Mouse (Mus musculus) limb, embryonic 13.5 days (tissue): Measurements from ENCODE around the gene Pon1. TPM values are rescaled to one million over a fixed set of nuclear protein-coding genes. Genes with fewer than 3 reads are reported as not detected.

Experiments
- ATAC-seq: fragments of 200-750 bp; cut with Nextera tagmentation; 2 replicates; pipeline ENCODE4 v1.8.0; 2017; ENCODE audit warnings: low read depth, moderate number of reproducible peaks, moderate TSS enrichment; ENCODE audit not compliant: low FRiP score
- H3K27ac ChIP-seq: fragments of 300-500 bp; sonication (generic); 2 replicates; pipeline ENCODE4 v1.5.1; 2015; ENCODE audit warnings: inconsistent platforms, mild to moderate bottlenecking, moderate library complexity
- H3K27me3 ChIP-seq: fragments of 300-500 bp; sonication (generic); 2 replicates; pipeline ENCODE4 v1.6.1; 2015; ENCODE audit warnings: mild to moderate bottlenecking, inconsistent platforms
- H3K36me3 ChIP-seq: fragments of 300-500 bp; sonication (generic); 2 replicates; pipeline ENCODE4 v1.6.1; 2015; ENCODE audit warnings: inconsistent platforms, mild to moderate bottlenecking, moderate library complexity
- H3K4me1 ChIP-seq: fragments of 300-500 bp; sonication (generic); 2 replicates; pipeline ENCODE4 v1.6.1; 2015; ENCODE audit warnings: inconsistent platforms
- H3K4me2 ChIP-seq: fragments of 300-500 bp; sonication (generic); replicated peaks from 2 replicates; pipeline ENCODE4 v1.6.1; 2015; ENCODE audit warnings: inconsistent platforms, mild to moderate bottlenecking, moderate library complexity
- H3K4me3 ChIP-seq: fragments of 300-500 bp; sonication (generic); 2 replicates; pipeline ENCODE4 v1.5.1; 2015; ENCODE audit warnings: moderate library complexity, mild to moderate bottlenecking, inconsistent platforms
- H3K9ac ChIP-seq: fragments of 300-500 bp; sonication (generic); 2 replicates; pipeline ENCODE4 v1.6.1; 2015; ENCODE audit warnings: mild to moderate bottlenecking, inconsistent platforms
- H3K9me3 ChIP-seq: fragments of 300-500 bp; sonication (generic); 2 replicates; pipeline ENCODE4 v1.6.1; 2016; ENCODE audit warnings: inconsistent platforms
- WGBS: fragments of 180-500 bp; shearing (Covaris S2); methylation state at CpG from one replicate; pipeline ENCODE4 v1.1.7; 2015; 5-methylcytosine and 5-hydroxymethylcytosine counted together
- polyA plus RNA-seq: library from polyadenylated mRNA; unstranded; fragments of >200 nt; fragmentation: Nextera tagmentation; extraction: Ambion mirVana; gene quantifications from 2 replicates; pipeline ENCODE4 v1.2.1, GENCODE M21; 2015

Pon1 gene
- polyA plus RNA-seq, 1 experiment from 2014 or later: not detected

GRCm38 (mm10) chr6:5174179-5174812, 19.4 kb downstream of the Pon1 start:
- WGBS: 51% methylated on average over 10 of the region's 10 CpGs
- H3K27me3 ChIP-seq: no peaks in the 10 kb centered on the region
- H3K4me2 ChIP-seq: no peak overlapping the region
- H3K9ac ChIP-seq: no peak overlapping the region
- H3K4me1 ChIP-seq: peaks cover 20% of the 10 kb centered on the region
- no peak overlapping the region for H3K4me3 ChIP-seq
- no peaks in the 10 kb centered on the region for H3K36me3 ChIP-seq
- H3K27ac ChIP-seq: no peak overlapping the region
- no peaks in the 10 kb centered on the region for H3K9me3 ChIP-seq
- ATAC-seq: no peak

- H3K9ac ChIP-seq: no peak overlapping the region
- 79% methylated on average over 9 of the region's 9 CpGs for WGBS
- H3K27ac ChIP-seq: no peak overlapping the region
- no peak overlapping the region for H3K4me2 ChIP-seq
- no peaks in the 10 kb centered on the region for H3K9me3 ChIP-seq
- no peaks in the 10 kb centered on the region for H3K36me3 ChIP-seq
- no peak for ATAC-seq
- H3K27me3 ChIP-seq: no peaks in the 10 kb centered on the region
- no peak overlapping the region for H3K4me3 ChIP-seq
- 0 out of 2 replicates have a peak, but pooled peaks cover 5% of the 10 kb centered on the region for H3K4me1 ChIP-seq
Measured at GRCm38 (mm10) chr6:5172571-5172970, 21.2 kb downstream of the Pon1 start.

GRCm38 (mm10) chr6:5171418-5171817, 22.3 kb downstream of the Pon1 start:
- H3K9ac ChIP-seq: no peak overlapping the region
- no peak overlapping the region for H3K4me3 ChIP-seq
- H3K9me3 ChIP-seq: no peaks in the 10 kb centered on the region
- H3K4me2 ChIP-seq: no peak overlapping the region
- no peak overlapping the region for H3K27ac ChIP-seq
- H3K4me1 ChIP-seq: 0 out of 2 replicates have a peak, but pooled peaks cover 5% of the 10 kb centered on the region
- H3K36me3 ChIP-seq: no peaks in the 10 kb centered on the region
- ATAC-seq: no peak
- 82% methylated on average over 4 of the region's 4 CpGs for WGBS
- no peaks in the 10 kb centered on the region for H3K27me3 ChIP-seq

GRCm38 (mm10) chr6:5168158-5168557, 25.6 kb downstream of the Pon1 start:
- H3K9ac ChIP-seq: no peak overlapping the region
- H3K27ac ChIP-seq: no peak overlapping the region
- ATAC-seq: no peak
- H3K36me3 ChIP-seq: no peaks in the 10 kb centered on the region
- WGBS: 86% methylated on average over 9 of the region's 9 CpGs
- H3K4me2 ChIP-seq: no peak overlapping the region
- H3K27me3 ChIP-seq: no peaks in the 10 kb centered on the region
- no peak overlapping the region for H3K4me3 ChIP-seq
- H3K4me1 ChIP-seq: peaks cover 11% of the 10 kb centered on the region; the same call in 1 of the 2 replicates
- H3K9me3 ChIP-seq: no peaks in the 10 kb centered on the region

- H3K27me3 ChIP-seq: no peaks in the 10 kb centered on the region
- H3K9me3 ChIP-seq: no peaks in the 10 kb centered on the region
- no peak for ATAC-seq
- no peak overlapping the region for H3K4me2 ChIP-seq
- H3K36me3 ChIP-seq: no peaks in the 10 kb centered on the region
- peaks cover 11% of the 10 kb centered on the region; the same call in 1 of the 2 replicates for H3K4me1 ChIP-seq
- no peak overlapping the region for H3K9ac ChIP-seq
- WGBS: 67% methylated on average over 14 of the region's 14 CpGs
- no peak overlapping the region for H3K27ac ChIP-seq
- H3K4me3 ChIP-seq: no peak overlapping the region
Measured at GRCm38 (mm10) chr6:5167051-5167677, 26.6 kb downstream of the Pon1 start.

GRCm38 (mm10) chr6:5164855-5165254, 28.9 kb downstream of the Pon1 start:
- ATAC-seq: no peak
- Histone ChIP-seq H3K4me3 (no peak overlapping the region), H3K27me3 (no peaks in the 10 kb centered on the region), H3K36me3 (peaks cover 6% of the 10 kb centered on the region), H3K27ac (0 out of 2 replicates have a peak overlapping the region, but pooled peaks have one; percentile 15), H3K9me3 (no peaks in the 10 kb centered on the region), H3K4me1 (peaks cover 11% of the 10 kb centered on the region; the same call in 1 of the 2 replicates), H3K9ac (no peak overlapping the region), H3K4me2 (no peak overlapping the region)
- 52% methylated on average over 9 of the region's 9 CpGs for WGBS

GRCm38 (mm10) chr6:5163507-5164144, 30.1 kb downstream of the Pon1 start:
- H3K9ac ChIP-seq: no peak overlapping the region
- no peaks in the 10 kb centered on the region for H3K27me3 ChIP-seq
- ATAC-seq: no peak
- H3K27ac ChIP-seq: no peak overlapping the region
- no peak overlapping the region for H3K4me3 ChIP-seq
- peaks cover 11% of the 10 kb centered on the region; the same call in 1 of the 2 replicates for H3K4me1 ChIP-seq
- peaks cover 17% of the 10 kb centered on the region for H3K36me3 ChIP-seq
- H3K9me3 ChIP-seq: no peaks in the 10 kb centered on the region
- H3K4me2 ChIP-seq: no peak overlapping the region
- 98% methylated on average over 14 of the region's 14 CpGs for WGBS

GRCm38 (mm10) chr6:5162052-5162451, 31.7 kb downstream of the Pon1 start:
- H3K4me3 ChIP-seq: no peak overlapping the region
- H3K9me3 ChIP-seq: no peaks in the 10 kb centered on the region
- H3K27me3 ChIP-seq: no peaks in the 10 kb centered on the region
- 62% methylated on average over 6 of the region's 6 CpGs for WGBS
- peaks cover 11% of the 10 kb centered on the region; the same call in 1 of the 2 replicates for H3K4me1 ChIP-seq
- H3K27ac ChIP-seq: no peak overlapping the region
- ATAC-seq: no peak
- peaks cover 21% of the 10 kb centered on the region for H3K36me3 ChIP-seq
- H3K4me2 ChIP-seq: no peak overlapping the region
- H3K9ac ChIP-seq: no peak overlapping the region

- Histone ChIP-seq H3K4me1 (0 out of 2 replicates have a peak, but pooled peaks cover 3% of the 10 kb centered on the region), H3K4me3 (no peak overlapping the region), H3K27ac (no peak overlapping the region), H3K27me3 (no peaks in the 10 kb centered on the region), H3K36me3 (peaks cover 33% of the 10 kb centered on the region), H3K9me3 (no peaks in the 10 kb centered on the region), H3K9ac (no peak overlapping the region), H3K4me2 (no peak overlapping the region)
- ATAC-seq: no peak
- WGBS: 79% methylated on average over 7 of the region's 7 CpGs
Measured at GRCm38 (mm10) chr6:5159385-5159791, 34.4 kb downstream of the Pon1 start.

GRCm38 (mm10) chr6:5156541-5157425, 37.0 kb downstream of the Pon1 start:
- H3K27ac ChIP-seq: no peak overlapping the region
- no peaks in the 10 kb centered on the region for H3K9me3 ChIP-seq
- 82% methylated on average over 6 of the region's 6 CpGs for WGBS
- H3K9ac ChIP-seq: no peak overlapping the region
- no peaks in the 10 kb centered on the region for H3K27me3 ChIP-seq
- peaks cover 36% of the 10 kb centered on the region for H3K36me3 ChIP-seq
- ATAC-seq: no peak
- H3K4me3 ChIP-seq: no peak overlapping the region
- H3K4me1 ChIP-seq: no peaks in the 10 kb centered on the region
- H3K4me2 ChIP-seq: no peak overlapping the region

- Histone ChIP-seq H3K36me3 (peaks cover 36% of the 10 kb centered on the region), H3K4me1 (0 out of 2 replicates have a peak, but pooled peaks cover 3% of the 10 kb centered on the region), H3K27me3 (no peaks in the 10 kb centered on the region), H3K27ac (no peak overlapping the region), H3K9me3 (no peaks in the 10 kb centered on the region), H3K4me2 (no peak overlapping the region), H3K9ac (no peak overlapping the region), H3K4me3 (no peak overlapping the region)
- WGBS: 63% methylated on average over 1 of the region's 1 CpGs
- ATAC-seq: no peak
Measured at GRCm38 (mm10) chr6:5155313-5155927, 38.3 kb downstream of the Pon1 start.
